Mouse (Mus musculus) heart, embryonic 14.5 days (tissue): Measurements from ENCODE around the gene Kri1. TPM values are rescaled to one million over a fixed set of nuclear protein-coding genes. Genes with fewer than 3 reads are reported as not detected.

Experiments
- ATAC-seq: fragments of 200-750 bp; cut with Nextera tagmentation; 2 replicates; pipeline ENCODE4 v1.8.0; 2017; ENCODE audit warnings: low read depth, moderate TSS enrichment; ENCODE audit not compliant: insufficient number of reproducible peaks, insufficient read depth, low FRiP score
- H3K27ac ChIP-seq, 2 experiments: fragments of 200-500 bp in 1 of 2; fragments of 300-500 bp in 1 of 2; sonication (generic) in 1 of 2; replicated peaks in 1 of 2; 2 replicates each; pipeline ENCODE4 v1.5.1; 2012 to 2014; ENCODE audit warnings: low read depth in 2 of 2, low read length in 2 of 2, control low read depth in 1 of 2, mild to moderate bottlenecking in 1 of 2, mixed read lengths in 1 of 2; ENCODE audit not compliant: control insufficient read depth in 1 of 2, insufficient read depth in 1 of 2
- H3K27me3 ChIP-seq: fragments of 300-500 bp; sonication (generic); 2 replicates; pipeline ENCODE4 v1.6.1; 2014; ENCODE audit warnings: mild to moderate bottlenecking, low read length, control low read depth; ENCODE audit not compliant: control insufficient read depth, insufficient read depth
- H3K36me3 ChIP-seq: fragments of 300-500 bp; sonication (generic); 2 replicates; pipeline ENCODE4 v1.6.1; 2014; ENCODE audit warnings: mild to moderate bottlenecking, control low read depth, low read length, mixed read lengths; ENCODE audit not compliant: control insufficient read depth, insufficient read depth
- H3K4me1 ChIP-seq, 2 experiments: fragments of 200-500 bp in 1 of 2; fragments of 300-500 bp in 1 of 2; sonication (generic) in 1 of 2; 2 replicates each; pipeline ENCODE4 v1.6.1; 2012 to 2014; ENCODE audit warnings: low read length in 2 of 2, control low read depth in 1 of 2, mixed read lengths in 1 of 2; ENCODE audit not compliant: control insufficient read depth in 2 of 2, insufficient read depth in 2 of 2
- H3K4me2 ChIP-seq: fragments of 300-500 bp; sonication (generic); 2 replicates; pipeline ENCODE4 v1.6.1; 2014; ENCODE audit warnings: mild to moderate bottlenecking, low read length
- H3K4me3 ChIP-seq, 2 experiments: fragments of 200-500 bp in 1 of 2; fragments of 300-500 bp in 1 of 2; sonication (generic) in 1 of 2; 2 replicates each; pipeline ENCODE4 v1.5.1; 2012 to 2014; ENCODE audit warnings: low read length in 2 of 2, mild to moderate bottlenecking in 2 of 2, control low read depth in 1 of 2, low read depth in 1 of 2, moderate library complexity in 1 of 2; ENCODE audit not compliant: control insufficient read depth in 1 of 2, insufficient read depth in 1 of 2
- H3K9ac ChIP-seq: fragments of 300-500 bp; sonication (generic); 2 replicates; pipeline ENCODE4 v1.6.1; 2014; ENCODE audit warnings: mild to moderate bottlenecking, low read length
- H3K9me3 ChIP-seq: fragments of 300-500 bp; sonication (generic); 2 replicates; pipeline ENCODE4 v1.6.1; 2016; ENCODE audit warnings: low read length, control low read depth; ENCODE audit not compliant: control insufficient read depth
- WGBS: fragments of 180-500 bp; shearing (Covaris S2); extraction: QIAGEN DNeasy Blood & Tissue Kit; methylation state at CpG from one replicate; pipeline ENCODE4 v1.1.7; 2014; 5-methylcytosine and 5-hydroxymethylcytosine counted together
- polyA plus RNA-seq: library from polyadenylated mRNA; unstranded; fragments of >200 nt; fragmentation: Nextera tagmentation; extraction: Ambion mirVana; gene quantifications from 2 replicates; pipeline ENCODE4 v1.2.1, GENCODE M21; 2014

The Kri1 gene
- polyA plus RNA-seq, 1 experiment from 2014 or later = 12.6 TPM

DNA sequence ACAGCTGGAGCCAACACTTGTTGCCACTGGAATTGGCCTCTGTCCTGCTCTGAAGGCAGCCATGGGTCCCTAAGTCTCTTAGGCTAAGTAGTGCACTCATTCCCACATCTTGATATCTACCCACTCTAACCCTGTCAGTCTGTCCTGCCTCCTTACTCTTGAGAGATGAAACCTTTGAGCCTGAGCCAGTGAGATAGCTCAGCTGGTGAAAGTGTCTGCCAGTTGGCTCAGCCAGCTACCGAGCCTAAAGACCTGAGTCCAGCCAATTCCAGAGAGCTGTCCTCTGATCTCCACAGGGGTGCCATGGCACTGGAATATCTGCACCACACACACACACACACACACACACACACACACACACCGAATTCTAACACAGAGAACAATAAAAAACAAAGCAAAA is 37.3 kb downstream of the Kri1 start:
- no peak for ATAC-seq
- H3K27me3 ChIP-seq = peaks cover 59% of the 10 kb centered on the region
- WGBS = 42% methylated on average over 2 of the region's 2 CpGs
- H3K9ac ChIP-seq = no peak overlapping the region
- no peak overlapping the region for H3K27ac ChIP-seq
- H3K4me1 ChIP-seq = 0 out of 4 replicates have a peak, but pooled peaks cover 0 to 10% of the 10 kb centered on the region in 2 experiments
- H3K4me2 ChIP-seq = no peak overlapping the region
- H3K4me3 ChIP-seq = no peak overlapping the region
- no peaks in the 10 kb centered on the region for H3K36me3 ChIP-seq
- no peaks in the 10 kb centered on the region for H3K9me3 ChIP-seq

DNA sequence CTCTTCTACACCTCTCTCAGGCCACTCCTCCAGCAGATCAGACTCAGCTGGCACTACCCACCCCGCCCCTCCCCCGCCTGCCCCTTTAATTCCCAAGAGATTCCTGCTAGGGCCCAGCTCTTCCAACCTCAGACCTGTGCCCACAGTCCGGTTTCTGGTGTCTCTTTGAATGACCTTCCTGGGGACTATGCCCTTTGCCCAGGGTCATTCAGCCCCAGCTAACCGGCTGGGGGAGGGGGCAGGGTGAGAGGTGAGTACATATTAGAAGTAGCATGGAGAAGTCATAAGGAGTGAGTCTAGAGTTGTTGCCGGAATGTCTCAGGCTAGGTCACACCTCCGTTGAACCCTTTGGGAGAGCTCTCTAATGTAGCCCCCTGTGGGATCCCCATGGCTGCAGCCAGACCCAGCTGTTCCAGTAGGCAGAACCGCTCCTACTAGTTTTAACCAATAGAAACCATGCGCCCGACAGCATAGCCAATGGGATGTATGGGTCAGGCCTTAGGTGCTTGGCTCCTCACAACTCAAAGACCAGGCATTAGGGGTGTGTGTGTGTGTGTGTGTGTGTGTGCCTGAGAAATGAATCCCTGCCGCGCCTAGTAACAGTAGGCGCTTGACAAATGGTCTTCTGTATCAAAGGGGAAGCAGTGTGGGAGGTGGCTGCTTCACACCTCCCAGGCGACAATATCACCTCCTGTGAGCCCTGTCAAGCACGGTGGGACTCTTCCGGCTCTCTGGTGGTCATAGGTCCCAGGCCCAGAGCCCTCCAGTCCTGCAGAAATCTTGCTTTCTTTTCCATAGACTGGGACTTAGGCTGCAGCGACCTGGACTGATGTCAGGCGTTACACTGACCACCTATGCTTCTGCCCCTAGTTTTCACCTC is 37.9 kb downstream of the Kri1 start:
- no peak overlapping the region for H3K4me3 ChIP-seq
- no peak overlapping the region for H3K4me2 ChIP-seq
- H3K27ac ChIP-seq = no peak overlapping the region
- H3K9ac ChIP-seq = no peak overlapping the region
- H3K27me3 ChIP-seq = peaks cover 66% of the 10 kb centered on the region
- 19% methylated on average over 17 of the region's 17 CpGs for WGBS
- H3K36me3 ChIP-seq = no peaks in the 10 kb centered on the region
- no peaks in the 10 kb centered on the region for H3K9me3 ChIP-seq
- ATAC-seq = 0 out of 2 replicates have a peak, but pooled peaks have one; percentile 33
- 0 out of 4 replicates have a peak, but pooled peaks cover 0 to 12% of the 10 kb centered on the region in 2 experiments for H3K4me1 ChIP-seq

DNA sequence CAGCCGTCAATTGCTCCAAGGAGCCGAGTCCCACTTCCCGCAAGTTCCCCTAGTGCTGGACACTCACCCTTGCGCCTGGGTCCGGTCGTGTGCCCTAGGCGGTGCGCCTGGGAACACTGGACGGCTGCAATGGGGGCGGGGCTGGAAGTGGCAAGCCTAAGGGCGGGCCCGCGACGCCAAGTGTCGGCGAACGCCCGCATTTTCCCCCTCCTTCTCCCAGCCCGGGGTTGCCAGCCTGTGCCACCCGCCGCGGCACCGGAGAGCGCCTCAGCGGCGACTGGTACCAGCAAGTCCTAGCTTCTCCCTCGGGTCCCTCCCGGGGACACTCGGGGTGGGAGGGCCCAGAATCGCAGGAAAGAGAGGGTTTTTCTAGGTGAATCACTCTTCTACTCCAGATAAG is 39.4 kb downstream of the Kri1 start, which contains the start of gene S1pr5:
S1pr5 (minus strand) TSS at position 118 of the 400 bp plus-strand sequence.
- no peaks in the 10 kb centered on the region for H3K9me3 ChIP-seq
- WGBS = 1% methylated on average over 30 of the region's 30 CpGs
- peaks cover 0 to 19% of the 10 kb centered on the region in 2 experiments; a peak in 2 of 4 replicates for H3K4me1 ChIP-seq
- ATAC-seq = no peak
- peak within 1 kb of the TSS; percentile 26 to 37; a peak in 3 of 4 replicates for H3K4me3 ChIP-seq
- no peaks in the 10 kb centered on the region for H3K36me3 ChIP-seq
- no peak within 1 kb of the TSS for H3K27ac ChIP-seq
- H3K9ac ChIP-seq = peak within 1 kb of the TSS; percentile 21; the same call in 1 of the 2 replicates
- H3K4me2 ChIP-seq = peak within 1 kb of the TSS; percentile 64
- H3K27me3 ChIP-seq = peaks cover 81% of the 10 kb centered on the region

DNA sequence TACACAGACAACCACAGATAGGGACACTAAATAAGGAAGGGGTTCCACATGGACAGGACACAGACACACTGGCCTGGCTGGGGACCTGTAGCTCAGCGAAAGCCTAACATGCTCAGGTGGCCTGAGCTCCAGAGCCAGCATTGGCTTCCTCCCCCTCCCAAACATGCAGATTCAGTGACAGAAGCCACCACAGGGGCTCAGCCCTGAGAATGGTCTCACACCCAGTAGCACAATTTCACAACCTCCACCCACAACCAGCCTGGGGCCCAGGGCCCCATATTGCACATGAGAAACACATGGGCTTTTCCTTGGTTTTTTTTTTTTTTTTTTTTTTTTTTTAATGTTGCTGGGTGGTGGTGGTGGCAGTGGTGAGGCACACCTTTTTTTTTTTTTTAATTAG is 41.4 kb downstream of the Kri1 start:
- no peak for ATAC-seq
- peaks cover 82% of the 10 kb centered on the region for H3K27me3 ChIP-seq
- H3K27ac ChIP-seq = no peak overlapping the region
- no peak overlapping the region for H3K4me3 ChIP-seq
- H3K9me3 ChIP-seq = 0 out of 2 replicates have a peak, but pooled peaks cover 2% of the 10 kb centered on the region
- no peaks in the 10 kb centered on the region for H3K36me3 ChIP-seq
- no peak overlapping the region for H3K4me2 ChIP-seq
- no peak overlapping the region for H3K9ac ChIP-seq
- H3K4me1 ChIP-seq = peaks cover 0 to 19% of the 10 kb centered on the region in 2 experiments; a peak in 2 of 4 replicates
- WGBS = 90% methylated on average over 1 of the region's 1 CpGs

DNA sequence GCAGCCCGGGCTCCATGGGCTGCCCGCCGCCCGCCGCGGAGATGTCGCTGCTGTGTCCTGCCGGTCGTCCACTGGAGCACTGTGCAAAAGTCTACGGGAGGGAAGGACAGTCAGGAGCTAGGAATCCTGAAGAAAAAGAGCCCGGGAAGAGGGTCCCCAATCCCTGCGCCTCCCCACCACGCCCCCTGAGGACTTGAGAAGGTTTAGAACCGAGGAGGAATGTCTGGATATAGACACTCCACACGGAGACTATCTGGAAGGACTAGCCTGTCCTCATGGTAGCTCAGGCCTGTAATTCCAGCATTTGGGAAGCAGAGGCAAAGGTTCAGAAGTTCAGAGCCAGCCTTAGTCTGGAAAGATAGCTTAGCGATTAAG is 42.7 kb downstream of the Kri1 start:
- 2% methylated on average over 16 of the region's 16 CpGs for WGBS

DNA sequence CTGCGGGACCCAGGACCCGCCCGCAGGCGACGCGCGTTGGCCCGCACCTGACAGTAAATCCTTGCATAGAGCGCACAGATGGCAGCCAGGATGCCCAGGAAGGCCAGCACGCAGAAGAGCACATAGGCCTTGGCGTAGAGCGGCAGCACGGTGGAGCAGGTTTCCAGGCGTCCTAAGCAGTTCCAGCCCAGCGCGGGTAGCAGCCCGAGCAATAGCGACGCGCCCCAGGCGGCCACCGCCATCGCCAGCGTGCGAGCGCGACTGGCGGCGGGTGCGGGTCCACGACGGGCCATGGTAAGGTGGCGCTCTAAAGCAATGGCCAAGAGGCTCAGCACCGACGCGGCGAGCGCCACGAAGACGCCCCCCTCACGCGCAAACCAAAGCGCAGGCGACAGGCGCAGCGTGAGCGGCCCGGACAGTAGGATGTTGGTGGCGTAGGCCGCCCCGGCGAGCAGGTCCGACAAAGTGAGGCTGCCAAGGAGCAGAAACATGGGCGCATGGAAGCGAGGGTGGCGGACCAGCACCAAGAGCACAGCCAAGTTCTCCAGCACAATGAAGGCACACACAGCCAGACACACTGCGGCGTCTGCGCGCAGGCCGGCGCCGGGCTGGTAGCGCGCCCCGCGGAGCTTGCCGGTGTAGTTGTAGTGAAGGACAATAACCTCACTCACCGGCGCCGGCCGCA is 43.2 kb downstream of the Kri1 start:
- Histone ChIP-seq H3K9ac (peak overlapping the region; percentile 58), H3K4me1 (peaks cover 1 to 15% of the 10 kb centered on the region in 2 experiments; a peak in 2 of 4 replicates), H3K27me3 (peaks cover 65% of the 10 kb centered on the region), H3K36me3 (no peaks in the 10 kb centered on the region), H3K4me3 (peak overlapping the region; percentile 39 to 52), H3K27ac (no peak overlapping the region), H3K9me3 (0 out of 2 replicates have a peak, but pooled peaks cover 2% of the 10 kb centered on the region), H3K4me2 (peak overlapping the region; percentile 95)
- under 1% methylated on average over 72 of the region's 72 CpGs for WGBS
- peak; percentile 37; the same call in 1 of the 2 replicates for ATAC-seq

More for the DNA sequence above, 42.7 kb downstream of the Kri1 start:
- Histone ChIP-seq H3K9ac (peak overlapping the region; percentile 58), H3K4me3 (peak overlapping the region; percentile 39 to 52), H3K36me3 (no peaks in the 10 kb centered on the region), H3K4me1 (peaks cover 0 to 18% of the 10 kb centered on the region in 2 experiments; a peak in 2 of 4 replicates), H3K27me3 (peaks cover 70% of the 10 kb centered on the region), H3K9me3 (0 out of 2 replicates have a peak, but pooled peaks cover 2% of the 10 kb centered on the region), H3K27ac (no peak overlapping the region), H3K4me2 (peak overlapping the region; percentile 95)
- ATAC-seq = peak; percentile 5; the same call in 1 of the 2 replicates

DNA sequence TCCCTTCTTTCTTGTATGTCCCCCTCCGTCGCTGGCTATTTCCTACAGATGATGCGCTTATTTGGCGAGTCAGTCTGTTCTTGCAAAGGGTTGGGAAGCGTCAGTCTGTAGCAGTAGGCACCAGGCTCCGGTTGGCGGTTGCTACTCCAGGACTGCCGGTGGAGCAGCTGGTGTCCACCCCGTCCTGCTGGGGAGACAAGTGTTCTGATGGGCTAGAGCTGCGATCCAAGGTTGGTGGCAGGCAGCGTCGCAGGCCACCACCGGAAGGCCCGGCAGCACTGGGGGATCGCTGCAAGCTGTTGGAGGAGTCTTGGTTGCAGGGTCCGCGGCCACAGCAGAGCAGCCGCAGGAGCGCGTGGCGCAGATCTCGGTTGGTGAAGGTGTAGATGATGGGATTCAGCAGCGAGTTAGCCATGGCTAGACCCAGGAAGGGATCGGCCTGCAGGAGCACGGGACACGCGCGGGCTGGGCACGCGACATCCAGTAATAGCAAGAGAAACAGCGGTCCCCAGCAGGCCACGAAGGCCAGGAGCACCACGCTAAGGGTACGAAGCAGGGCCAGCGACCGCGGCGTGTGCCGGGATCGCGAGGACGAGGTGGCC is 43.8 kb downstream of the Kri1 start:
- no peak for ATAC-seq
- Histone ChIP-seq H3K4me1 (peaks cover 2 to 15% of the 10 kb centered on the region in 2 experiments; a peak in 2 of 4 replicates), H3K36me3 (no peaks in the 10 kb centered on the region), H3K27me3 (peaks cover 58% of the 10 kb centered on the region), H3K9me3 (0 out of 2 replicates have a peak, but pooled peaks cover 2% of the 10 kb centered on the region), H3K27ac (no peak overlapping the region), H3K4me2 (peak overlapping the region; percentile 95), H3K4me3 (peak overlapping the region; percentile 39 to 52), H3K9ac (peak overlapping the region; percentile 58)
- 5% methylated on average over 42 of the region's 42 CpGs for WGBS
